Mouse (Mus musculus) heart, embryonic 16.5 days (tissue): ENCODE data around the gene Efnb3. TPM values are rescaled to one million over a fixed set of nuclear protein-coding genes. Genes with fewer than 3 reads are reported as not detected.

Experiments used
- ATAC-seq: fragments of 200-750 bp; cut with Nextera tagmentation; replicated peaks from 2 replicates; pipeline ENCODE4 v1.8.0; 2017; ENCODE audit warnings: moderate number of reproducible peaks; ENCODE audit not compliant: insufficient read depth, low FRiP score; ENCODE audit errors: extremely low read depth
- H3K27ac ChIP-seq: fragments of 300-500 bp; sonication (generic); 2 replicates; pipeline ENCODE4 v1.5.1; 2014; ENCODE audit warnings: mild to moderate bottlenecking, low read length, control low read depth, moderate library complexity
- H3K27me3 ChIP-seq: fragments of 300-500 bp; sonication (generic); 2 replicates; pipeline ENCODE4 v1.6.1; 2014; ENCODE audit warnings: low read length, mixed read lengths; ENCODE audit not compliant: control insufficient read depth, insufficient read depth
- H3K36me3 ChIP-seq: fragments of 300-500 bp; sonication (generic); 2 replicates; pipeline ENCODE4 v1.6.1; 2014; ENCODE audit not compliant: control insufficient read depth, insufficient read depth
- H3K4me1 ChIP-seq: fragments of 300-500 bp; sonication (generic); 2 replicates; pipeline ENCODE4 v1.6.1; 2014; ENCODE audit warnings: low read length, mixed read lengths; ENCODE audit not compliant: control insufficient read depth, insufficient read depth
- H3K4me2 ChIP-seq: fragments of 300-500 bp; sonication (generic); 2 replicates; pipeline ENCODE4 v1.6.1; 2014; ENCODE audit warnings: low read depth, mild to moderate bottlenecking, control low read depth, low read length
- H3K4me3 ChIP-seq: fragments of 300-500 bp; sonication (generic); 2 replicates; pipeline ENCODE4 v1.5.1; 2014; ENCODE audit warnings: mild to moderate bottlenecking, control low read depth, low read length
- H3K9ac ChIP-seq: fragments of 300-500 bp; sonication (generic); 2 replicates; pipeline ENCODE4 v1.6.1; 2014; ENCODE audit warnings: low read length, control low read depth
- H3K9me3 ChIP-seq: fragments of 300-500 bp; sonication (generic); replicated peaks from 2 replicates; pipeline ENCODE4 v1.6.1; 2016; ENCODE audit warnings: low read length; ENCODE audit not compliant: control insufficient read depth
- WGBS: fragments of 180-500 bp; shearing (Covaris S2); extraction: QIAGEN DNeasy Blood & Tissue Kit; methylation state at CpG from one replicate; pipeline ENCODE4 v1.1.7; 2014; 5-methylcytosine and 5-hydroxymethylcytosine counted together
- polyA plus RNA-seq: library from polyadenylated mRNA; unstranded; fragments of >200 nt; fragmentation: Nextera tagmentation; extraction: Ambion mirVana; gene quantifications from 2 replicates; pipeline ENCODE4 v1.2.1, GENCODE M21; 2015

Efnb3 gene
- polyA plus RNA-seq, 1 experiment from 2014 or later: 49.9 TPM

- Histone ChIP-seq H3K9ac (no peak overlapping the region), H3K4me1 (peaks cover 36% of the 10 kb centered on the region), H3K27ac (no peak overlapping the region; the same call in 1 of the 2 replicates), H3K36me3 (no peaks in the 10 kb centered on the region), H3K4me2 (peak overlapping the region; percentile 86; the same call in 1 of the 2 replicates), H3K27me3 (no peaks in the 10 kb centered on the region), H3K9me3 (no peaks in the 10 kb centered on the region), H3K4me3 (no peak overlapping the region)
- WGBS: 71% methylated on average over 8 of the region's 8 CpGs
- ATAC-seq: no peak
These were observed 43.5 kb upstream of the Efnb3 start for GRCm38 (mm10) chr11:69603516-69603915.

- no peak for ATAC-seq
- H3K4me1 ChIP-seq: peaks cover 36% of the 10 kb centered on the region
- H3K4me3 ChIP-seq: no peak overlapping the region
- no peaks in the 10 kb centered on the region for H3K9me3 ChIP-seq
- H3K36me3 ChIP-seq: no peaks in the 10 kb centered on the region
- H3K27ac ChIP-seq: no peak overlapping the region
- WGBS: 36% methylated on average over 3 of the region's 3 CpGs
- H3K9ac ChIP-seq: no peak overlapping the region
- no peak overlapping the region for H3K4me2 ChIP-seq
- no peaks in the 10 kb centered on the region for H3K27me3 ChIP-seq
These were observed 41.8 kb upstream of the Efnb3 start for GRCm38 (mm10) chr11:69601768-69602167.

DNA sequence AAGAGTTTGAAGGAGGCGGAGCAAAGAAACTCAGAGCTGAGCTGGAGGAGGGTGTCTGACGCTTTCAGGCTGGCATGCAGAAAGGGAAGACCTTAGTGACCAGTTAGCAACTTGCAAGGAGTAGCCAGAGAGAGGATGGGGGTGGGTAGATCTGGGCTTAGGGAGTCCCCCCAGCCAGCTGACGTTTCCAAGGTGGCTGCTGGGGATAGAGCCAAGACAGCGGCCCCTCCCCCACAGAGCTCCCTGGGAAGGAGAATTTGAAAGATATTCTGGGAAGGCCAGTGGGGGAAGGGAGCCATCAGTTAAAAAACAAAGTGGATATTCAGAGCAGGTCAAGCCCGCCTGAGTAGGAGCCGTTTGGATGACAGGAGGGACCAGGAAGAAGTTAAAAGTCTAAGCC is 40.1 kb upstream of the Efnb3 start:
- no peaks in the 10 kb centered on the region for H3K27me3 ChIP-seq
- ATAC-seq: peak; percentile 67
- H3K4me3 ChIP-seq: no peak overlapping the region
- H3K9me3 ChIP-seq: no peaks in the 10 kb centered on the region
- H3K4me1 ChIP-seq: peaks cover 36% of the 10 kb centered on the region
- no peaks in the 10 kb centered on the region for H3K36me3 ChIP-seq
- H3K27ac ChIP-seq: peak overlapping the region; percentile 78
- H3K9ac ChIP-seq: peak overlapping the region; percentile 31; the same call in 1 of the 2 replicates
- peak overlapping the region; percentile 32 for H3K4me2 ChIP-seq
- WGBS: 18% methylated on average over 6 of the region's 6 CpGs

- Histone ChIP-seq H3K4me1 (peaks cover 32% of the 10 kb centered on the region), H3K9me3 (no peaks in the 10 kb centered on the region), H3K27ac (peak overlapping the region; percentile 78; the same call in 1 of the 2 replicates), H3K9ac (no peak overlapping the region), H3K4me3 (no peak overlapping the region), H3K27me3 (no peaks in the 10 kb centered on the region), H3K4me2 (no peak overlapping the region), H3K36me3 (0 out of 2 replicates have a peak, but pooled peaks cover 3% of the 10 kb centered on the region)
- ATAC-seq: no peak
- 14% methylated on average over 9 of the region's 9 CpGs for WGBS
These were observed 39.4 kb upstream of the Efnb3 start for GRCm38 (mm10) chr11:69599436-69599835.

DNA sequence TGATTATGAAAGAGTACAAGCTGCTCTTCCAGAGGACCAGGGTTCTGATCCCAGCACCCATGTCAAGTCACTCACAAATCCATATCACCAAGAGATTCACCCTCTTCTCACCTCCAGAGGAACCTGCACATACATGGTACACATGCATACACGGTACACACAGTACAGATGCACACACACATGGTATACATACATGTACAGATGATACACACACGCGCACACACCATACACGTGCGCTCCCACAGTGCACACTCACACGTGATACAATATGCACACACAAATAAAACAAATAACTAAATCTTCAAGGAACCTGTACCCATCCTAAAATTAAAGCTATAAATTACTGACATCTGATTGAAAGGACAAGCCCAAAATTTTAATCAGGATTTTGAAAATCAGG is 34.8 kb upstream of the Efnb3 start:
- Histone ChIP-seq H3K9ac (no peak overlapping the region), H3K27ac (no peak overlapping the region), H3K4me1 (peaks cover 3% of the 10 kb centered on the region), H3K27me3 (no peaks in the 10 kb centered on the region), H3K36me3 (peaks cover 21% of the 10 kb centered on the region), H3K4me2 (no peak overlapping the region), H3K4me3 (no peak overlapping the region), H3K9me3 (no peaks in the 10 kb centered on the region)
- ATAC-seq: no peak
- 94% methylated on average over 6 of the region's 6 CpGs for WGBS

DNA sequence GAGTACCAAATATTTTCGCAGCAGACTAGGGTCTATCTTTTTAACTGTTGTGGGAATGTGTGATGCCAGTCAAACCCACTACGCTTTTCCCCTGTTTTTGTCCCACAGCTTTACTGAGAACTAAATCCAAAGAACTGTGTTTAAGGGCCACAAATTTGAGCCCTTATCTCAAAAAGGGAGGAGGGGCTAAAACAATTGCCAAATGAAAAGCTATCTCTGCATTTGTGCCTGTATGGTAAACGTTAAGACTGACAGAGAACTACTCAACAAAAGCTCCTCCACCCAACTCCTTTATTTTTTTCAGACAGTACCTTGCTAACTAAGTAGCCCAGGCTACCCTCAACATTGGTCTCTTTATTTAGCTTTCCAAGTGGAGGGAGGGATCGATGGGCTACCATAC is 32.8 kb upstream of the Efnb3 start:
- WGBS: 82% methylated on average over 4 of the region's 4 CpGs
- Histone ChIP-seq H3K9me3 (no peaks in the 10 kb centered on the region), H3K9ac (no peak overlapping the region), H3K27me3 (no peaks in the 10 kb centered on the region), H3K4me3 (no peak overlapping the region), H3K4me1 (no peaks in the 10 kb centered on the region), H3K36me3 (peaks cover 42% of the 10 kb centered on the region), H3K27ac (no peak overlapping the region), H3K4me2 (no peak overlapping the region)
- no peak for ATAC-seq

- H3K4me1 ChIP-seq: no peaks in the 10 kb centered on the region
- H3K4me2 ChIP-seq: no peak overlapping the region
- no peak overlapping the region for H3K27ac ChIP-seq
- no peak overlapping the region for H3K4me3 ChIP-seq
- H3K36me3 ChIP-seq: peaks cover 46% of the 10 kb centered on the region
- H3K27me3 ChIP-seq: no peaks in the 10 kb centered on the region
- WGBS: 65% methylated on average over 7 of the region's 7 CpGs
- no peak for ATAC-seq
- no peak overlapping the region for H3K9ac ChIP-seq
- H3K9me3 ChIP-seq: no peaks in the 10 kb centered on the region
These were observed 32.1 kb upstream of the Efnb3 start for GRCm38 (mm10) chr11:69591899-69592637.

GRCm38 (mm10) chr11:69591424-69591823 is 31.4 kb upstream of the Efnb3 start:
- H3K9ac ChIP-seq: no peak overlapping the region
- 88% methylated on average over 3 of the region's 3 CpGs for WGBS
- H3K27me3 ChIP-seq: no peaks in the 10 kb centered on the region
- H3K27ac ChIP-seq: no peak overlapping the region
- no peak for ATAC-seq
- H3K4me2 ChIP-seq: no peak overlapping the region
- peaks cover 46% of the 10 kb centered on the region for H3K36me3 ChIP-seq
- no peak overlapping the region for H3K4me3 ChIP-seq
- H3K4me1 ChIP-seq: no peaks in the 10 kb centered on the region
- no peaks in the 10 kb centered on the region for H3K9me3 ChIP-seq

DNA sequence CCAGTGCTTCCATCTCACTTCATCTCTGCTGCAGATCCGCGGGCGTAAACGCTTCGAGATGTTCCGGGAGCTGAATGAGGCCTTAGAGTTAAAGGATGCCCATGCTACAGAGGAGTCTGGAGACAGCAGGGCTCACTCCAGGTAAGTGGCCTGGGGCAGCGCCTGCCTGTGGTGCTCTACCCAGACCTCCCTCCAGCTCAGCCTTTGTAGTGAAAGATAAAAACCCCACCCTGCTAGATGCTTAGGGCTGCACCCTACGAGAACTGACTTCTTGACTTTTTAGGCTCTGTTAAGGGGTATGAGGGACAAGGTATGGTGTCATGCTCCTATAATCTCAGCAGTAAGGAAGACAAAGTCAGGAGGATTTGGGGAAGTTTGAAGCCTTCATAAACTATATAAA is 30.6 kb upstream of the Efnb3 start:
- no peak overlapping the region for H3K9ac ChIP-seq
- H3K4me1 ChIP-seq: no peaks in the 10 kb centered on the region
- H3K27ac ChIP-seq: no peak overlapping the region
- H3K27me3 ChIP-seq: no peaks in the 10 kb centered on the region
- 88% methylated on average over 8 of the region's 8 CpGs for WGBS
- H3K9me3 ChIP-seq: no peaks in the 10 kb centered on the region
- no peak overlapping the region for H3K4me3 ChIP-seq
- peaks cover 46% of the 10 kb centered on the region for H3K36me3 ChIP-seq
- ATAC-seq: no peak
- no peak overlapping the region for H3K4me2 ChIP-seq
